Mouse (Mus musculus): Measurements from ENCODE around the gene Bsn.

The Bsn gene

GRCm38 (mm10) chr9:108085261-108085660 is 104.9 kb downstream of the Bsn start:
- no peak for DNase-seq

- DNase-seq = no peak
Measured at GRCm38 (mm10) chr9:108083561-108083960, 106.6 kb downstream of the Bsn start.

DNA sequence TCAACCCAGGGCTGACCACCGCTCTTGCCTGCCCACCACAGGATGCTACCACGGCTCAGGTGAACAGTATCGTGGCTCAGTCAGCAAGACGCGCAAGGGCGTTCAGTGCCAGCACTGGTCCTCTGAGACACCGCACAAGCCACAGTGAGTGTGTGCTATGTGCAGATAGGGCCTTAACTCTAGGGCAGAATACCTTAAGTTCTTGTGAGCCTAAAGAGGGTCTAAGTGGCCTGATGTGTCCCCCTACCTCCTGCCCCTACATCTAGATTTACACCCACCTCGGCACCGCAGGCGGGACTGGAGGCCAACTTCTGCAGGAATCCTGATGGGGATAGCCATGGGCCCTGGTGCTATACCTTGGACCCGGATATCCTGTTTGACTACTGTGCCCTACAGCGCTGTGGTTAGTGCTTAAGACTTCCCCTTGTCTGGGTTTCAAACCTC is 107.2 kb downstream of the Bsn start, which contains the start of gene Rnf123:
Rnf123 (minus strand) TSS at position 359 of the 444 bp plus-strand sequence.
- no peak for DNase-seq

DNA sequence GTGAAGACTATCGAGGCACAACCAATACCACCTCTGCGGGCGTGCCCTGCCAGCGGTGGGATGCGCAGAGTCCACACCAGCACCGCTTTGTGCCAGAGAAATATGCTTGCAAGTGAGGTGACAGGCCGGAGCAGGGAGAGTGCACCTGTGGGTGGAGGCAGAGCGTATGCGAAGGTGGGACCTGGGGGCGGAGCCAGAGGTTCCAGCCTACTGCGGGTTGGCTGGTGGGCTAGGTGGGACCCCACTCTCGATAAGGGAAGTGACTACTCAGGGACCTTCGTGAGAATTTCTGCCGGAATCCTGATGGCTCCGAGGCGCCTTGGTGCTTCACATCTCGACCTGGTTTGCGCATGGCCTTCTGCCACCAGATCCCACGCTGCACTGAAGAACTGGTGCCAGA is 107.6 kb downstream of the Bsn start:
- DNase-seq = no peak

GRCm38 (mm10) chr9:108080168-108080567 is 110.0 kb downstream of the Bsn start, which contains the start of gene Mst1:
TSS of gene Mst1 (plus strand) at chr9:108080436.
- DNase-seq = no peak

DNA sequence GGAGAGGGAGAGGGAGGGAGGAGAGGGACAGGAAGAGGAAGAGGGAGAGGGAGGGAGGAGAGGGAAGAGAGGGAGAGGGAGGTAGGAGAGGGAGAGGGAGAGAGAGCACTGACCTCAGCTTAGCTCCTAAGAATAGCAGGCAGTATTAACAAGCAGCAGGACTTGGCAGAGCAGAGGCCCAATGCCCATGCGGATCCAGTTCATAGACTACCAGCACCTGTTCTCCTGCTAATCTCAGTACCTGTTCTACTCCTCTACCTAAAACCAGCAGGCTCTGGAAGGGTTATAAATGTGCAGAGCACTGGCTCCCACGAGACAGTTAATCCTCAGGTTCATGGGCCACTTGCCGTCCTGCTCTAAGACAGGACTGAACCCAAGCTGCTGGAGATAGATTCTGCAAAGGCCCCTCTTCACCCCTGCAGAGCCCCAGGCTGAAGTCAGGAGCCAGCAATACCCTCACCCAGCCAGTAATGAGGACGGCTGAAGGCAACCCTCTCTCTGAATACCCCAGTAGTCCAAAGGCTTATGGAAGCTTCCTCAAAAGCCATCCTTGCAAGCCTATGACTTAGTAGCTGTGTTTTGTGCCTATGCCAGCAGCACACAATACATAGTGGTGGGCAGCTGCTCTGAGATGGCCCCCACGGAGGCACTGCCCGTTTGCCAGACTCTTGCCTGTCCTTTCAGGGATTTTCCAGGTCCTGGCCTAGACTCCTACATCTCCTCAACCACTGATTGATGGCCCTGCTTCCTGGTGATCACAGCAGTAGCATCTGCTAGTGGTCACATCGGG is 116.8 kb downstream of the Bsn start:
- no peak for DNase-seq

DNA sequence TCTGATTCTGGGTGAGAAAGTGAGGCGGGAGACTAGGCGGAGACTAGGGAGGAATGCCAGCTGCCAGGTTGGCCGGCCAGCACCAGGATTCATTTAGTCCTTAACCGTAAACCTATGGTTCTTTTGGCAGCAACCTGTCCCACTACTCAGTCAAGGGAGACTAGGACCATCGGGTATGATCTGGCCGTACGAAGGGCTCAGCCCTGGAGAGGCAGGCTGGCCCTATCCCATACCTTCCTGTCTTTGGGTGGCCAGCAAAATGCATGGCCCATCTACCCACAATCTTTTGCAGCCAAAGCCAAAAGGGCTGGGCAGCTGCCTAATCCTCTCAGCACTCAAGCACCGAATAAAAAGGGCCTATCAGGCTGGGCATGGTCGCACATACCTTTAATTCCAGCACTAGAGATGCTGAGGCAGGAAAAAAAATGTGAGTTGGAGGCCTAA is 117.7 kb downstream of the Bsn start:
- DNase-seq = no peak

- DNase-seq = no peak
Measured at GRCm38 (mm10) chr9:108071801-108072200, 118.4 kb downstream of the Bsn start.

- no peak for DNase-seq
Measured at GRCm38 (mm10) chr9:108069529-108069928, 120.7 kb downstream of the Bsn start.

GRCm38 (mm10) chr9:108069007-108069406 is 121.2 kb downstream of the Bsn start:
- DNase-seq = no peak

DNA sequence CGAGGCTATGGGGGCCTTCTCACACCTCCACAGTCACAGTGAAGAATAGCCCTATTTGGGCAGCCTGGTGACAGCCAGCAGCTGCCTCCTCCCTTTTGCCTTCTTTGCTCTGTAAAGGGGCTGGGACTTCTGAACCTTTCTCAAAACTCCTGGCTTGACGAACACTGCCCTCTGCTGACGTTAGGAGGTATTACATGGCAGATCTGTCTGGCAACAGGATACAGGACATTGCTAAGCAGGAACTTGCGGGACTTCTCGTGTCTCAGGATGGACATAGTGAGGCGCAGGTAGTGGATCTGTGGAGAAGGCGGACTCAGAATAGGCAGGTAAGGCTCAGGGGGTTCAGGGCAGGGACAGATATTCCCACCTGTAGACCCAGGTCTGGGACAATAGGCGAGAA is 122.3 kb downstream of the Bsn start:
- DNase-seq = peak; percentile 87

GRCm38 (mm10) chr9:108067199-108067598 is 123.0 kb downstream of the Bsn start:
- DNase-seq = no peak

GRCm38 (mm10) chr9:108065491-108066011 is 124.6 kb downstream of the Bsn start:
- DNase-seq = peak; percentile 61

GRCm38 (mm10) chr9:108063361-108063760 is 126.8 kb downstream of the Bsn start:
- DNase-seq = no peak

DNA sequence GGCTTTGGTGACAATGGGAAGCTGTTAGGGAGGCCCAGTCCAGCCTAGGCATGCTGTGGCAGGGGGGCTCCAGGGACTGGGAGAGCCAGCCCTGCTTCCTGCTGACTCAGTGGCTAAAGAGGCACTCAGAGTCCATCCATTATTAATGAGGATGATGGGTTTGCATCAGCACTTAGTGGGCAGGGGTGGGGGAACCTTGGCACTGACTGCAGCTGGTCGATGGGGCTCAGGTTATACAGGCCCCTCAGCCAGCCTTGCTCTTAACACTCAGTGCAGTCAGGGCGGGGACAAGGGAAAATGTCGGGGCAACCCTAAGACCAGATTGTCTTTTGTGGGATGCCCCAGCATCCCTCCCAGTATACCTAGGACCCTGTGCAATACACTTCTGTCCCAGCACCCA is 128.0 kb downstream of the Bsn start:
- no peak for DNase-seq

- no peak for DNase-seq
Measured at GRCm38 (mm10) chr9:108058291-108058690, 131.9 kb downstream of the Bsn start.

- no peak for DNase-seq
Measured at GRCm38 (mm10) chr9:108057262-108057562, 133.0 kb downstream of the Bsn start.

GRCm38 (mm10) chr9:108056361-108057261 is 133.6 kb downstream of the Bsn start:
- DNase-seq = no peak

GRCm38 (mm10) chr9:108055661-108056237 is 134.4 kb downstream of the Bsn start:
- no peak for DNase-seq

DNA sequence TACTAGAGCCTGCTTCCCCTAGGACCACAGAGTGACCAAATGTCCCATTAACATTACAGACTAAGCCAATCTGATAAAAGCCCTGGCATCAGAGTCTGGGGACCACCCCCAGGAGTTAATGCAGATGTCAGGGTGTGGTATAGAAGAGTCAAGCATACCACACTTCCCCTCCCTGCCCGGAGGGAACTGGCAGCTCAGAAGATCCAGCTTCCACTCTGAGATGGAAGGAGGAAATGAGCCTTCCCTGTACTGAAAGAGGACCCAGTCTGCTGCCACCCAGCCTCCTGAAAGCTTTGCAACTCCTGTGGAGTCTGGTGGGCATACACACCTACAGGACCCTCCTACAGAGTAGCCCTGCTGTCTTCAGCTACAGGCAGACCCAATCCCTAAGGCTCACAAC is 135.1 kb downstream of the Bsn start:
- DNase-seq = no peak

DNA sequence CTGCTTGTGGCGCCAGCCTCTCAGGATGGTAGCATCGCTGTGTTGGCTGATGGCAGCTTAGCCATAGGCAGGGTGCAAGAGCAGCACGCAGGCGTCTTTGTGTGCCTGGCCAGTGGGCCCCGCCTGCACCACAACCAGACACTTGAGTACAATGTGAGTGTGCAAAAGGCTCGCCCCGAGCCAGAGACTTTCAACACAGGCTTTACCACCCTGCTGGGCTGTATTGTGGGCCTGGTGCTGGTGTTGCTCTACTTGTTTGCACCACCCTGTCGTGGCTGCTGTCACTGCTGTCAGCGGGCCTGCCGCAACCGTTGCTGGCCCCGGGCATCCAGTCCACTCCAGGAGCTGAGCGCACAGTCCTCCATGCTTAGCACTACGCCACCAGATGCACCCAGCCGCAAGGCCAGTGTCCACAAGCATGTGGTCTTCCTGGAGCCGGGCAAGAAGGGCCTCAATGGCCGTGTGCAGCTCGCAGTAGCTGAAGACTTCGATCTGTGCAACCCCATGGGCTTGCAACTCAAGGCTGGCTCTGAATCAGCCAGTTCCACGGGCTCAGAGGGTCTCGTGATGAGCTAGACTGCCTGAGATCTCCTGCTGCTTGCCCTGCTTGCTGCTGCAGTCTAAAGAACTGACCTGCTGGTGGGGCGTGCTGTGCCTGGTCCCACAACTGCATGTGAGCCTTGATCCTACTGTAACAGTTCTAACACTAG is 135.7 kb downstream of the Bsn start:
- no peak for DNase-seq

DNA sequence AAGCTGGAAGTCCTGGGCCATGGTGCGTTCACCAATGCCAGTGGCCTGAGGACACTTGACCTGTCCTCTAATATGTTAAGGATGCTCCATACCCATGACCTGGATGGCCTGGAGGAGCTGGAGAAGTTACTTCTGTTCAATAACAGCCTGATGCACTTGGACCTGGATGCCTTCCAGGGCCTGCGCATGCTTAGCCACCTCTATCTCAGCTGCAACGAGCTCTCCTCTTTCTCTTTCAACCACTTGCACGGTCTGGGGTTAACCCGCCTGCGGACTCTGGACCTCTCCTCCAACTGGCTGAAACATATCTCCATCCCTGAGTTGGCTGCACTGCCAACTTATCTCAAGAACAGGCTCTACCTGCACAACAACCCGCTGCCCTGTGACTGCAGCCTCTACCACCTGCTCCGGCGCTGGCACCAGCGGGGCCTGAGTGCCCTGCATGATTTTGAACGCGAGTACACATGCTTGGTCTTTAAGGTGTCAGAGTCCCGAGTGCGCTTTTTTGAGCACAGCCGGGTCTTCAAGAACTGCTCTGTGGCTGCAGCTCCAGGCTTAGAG is 136.4 kb downstream of the Bsn start:
- no peak for DNase-seq

All from kidney, adult 18-20 months (tissue).